Mouse (Mus musculus) urinary bladder, adult 2 months (tissue): Measurements from ENCODE around the gene Map4k3. TPM values are rescaled to one million over a fixed set of nuclear protein-coding genes. Genes with fewer than 3 reads are reported as not detected.

Source experiments
- DNase-seq: peaks from one replicate; pipeline ENCODE4 v3.0.0; 2022; ENCODE audit warnings: low spot score
- polyA plus RNA-seq: library from polyadenylated mRNA; depleted of rRNA; stranded (reverse); fragments of >200 nt; gene quantifications from 2 replicates; pipeline ENCODE4 v1.2.3, GENCODE M21; 2012

Map4k3 gene
- polyA plus RNA-seq, 1 experiment = 47.9 TPM

DNA sequence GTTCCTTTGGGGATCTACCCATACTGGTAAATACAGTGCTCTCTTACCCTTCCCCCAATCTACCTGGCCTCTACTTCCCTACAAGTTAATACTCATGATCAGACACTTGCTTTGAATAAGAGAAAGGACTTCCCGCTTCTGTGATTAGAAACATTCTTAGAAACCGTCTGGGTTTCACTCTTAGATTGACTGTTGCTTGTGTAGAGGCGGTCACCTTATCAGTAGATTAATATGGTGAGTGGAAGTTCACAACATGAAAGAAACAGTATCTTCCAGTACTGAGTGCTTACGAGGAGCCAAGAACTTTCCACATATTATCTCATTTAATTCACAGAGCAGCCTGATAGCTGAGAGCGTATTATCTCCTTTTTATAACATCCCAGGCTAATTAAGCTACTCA lies 1.5 kb upstream of the Map4k3 start:
- no peak for DNase-seq

DNA sequence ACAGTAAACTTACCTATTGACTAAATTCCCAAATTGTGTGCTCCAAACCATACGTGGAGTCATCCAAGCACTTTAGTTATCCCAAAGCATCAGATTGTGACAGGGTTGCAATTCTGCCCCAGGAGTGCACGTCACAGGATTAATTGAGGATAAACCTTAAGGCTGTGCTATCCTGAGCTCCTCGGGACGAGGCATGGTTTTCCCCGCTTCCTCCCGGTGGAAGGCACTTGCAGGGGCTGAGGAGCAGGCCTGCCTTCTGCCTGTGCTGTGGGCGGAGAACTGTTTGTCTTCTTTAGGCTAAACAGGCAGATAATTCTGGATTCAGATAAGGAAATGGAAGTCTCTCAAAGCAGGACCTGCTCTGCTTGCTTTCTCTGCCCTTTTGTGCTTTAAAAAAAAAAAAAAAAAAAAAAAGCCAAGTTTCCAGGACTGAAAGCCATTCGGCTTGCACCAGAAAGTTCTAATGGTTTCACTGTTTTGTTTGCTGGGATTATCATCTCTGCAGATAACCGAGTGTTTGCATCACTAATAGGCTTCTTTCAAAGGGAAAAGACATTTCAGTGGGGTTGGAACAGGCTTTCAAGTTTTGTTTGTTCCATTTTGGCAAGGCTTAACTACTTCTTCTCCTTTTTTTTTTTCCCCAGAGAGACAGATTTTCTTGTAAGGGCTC lies 930 bp upstream of the Map4k3 start:
- DNase-seq = no peak

DNA sequence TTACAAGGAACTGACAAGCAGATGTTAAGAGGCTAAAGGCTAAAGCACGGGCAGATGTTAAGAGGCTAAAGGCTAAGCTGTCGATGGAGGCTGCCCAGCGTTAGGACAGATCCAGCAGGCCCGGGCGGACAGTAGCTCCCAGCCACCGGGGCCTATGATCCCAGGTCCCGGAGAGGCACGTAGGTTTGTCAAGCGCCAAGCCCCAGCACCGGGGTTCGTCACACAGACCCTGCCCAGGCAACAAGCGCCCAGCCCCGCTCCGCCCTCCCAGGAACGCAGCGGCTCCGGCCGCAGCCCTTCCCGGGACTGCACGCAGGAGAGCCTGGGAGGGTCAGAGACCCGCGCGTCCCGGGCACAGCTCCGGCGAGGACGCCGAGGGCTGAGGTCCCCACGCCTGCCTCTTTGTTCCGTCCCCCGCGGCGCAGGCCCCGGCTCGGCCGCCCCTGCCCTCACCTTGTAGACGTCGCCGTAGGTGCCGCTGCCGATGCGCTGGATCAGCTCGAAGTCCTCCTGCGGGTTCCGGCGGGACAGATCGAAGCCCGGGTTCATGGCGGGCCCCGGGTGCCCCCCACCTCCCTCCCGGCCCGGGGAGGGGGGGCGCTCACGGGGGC lies 839 bp downstream of the Map4k3 start:
- peak; percentile 61 for DNase-seq

DNA sequence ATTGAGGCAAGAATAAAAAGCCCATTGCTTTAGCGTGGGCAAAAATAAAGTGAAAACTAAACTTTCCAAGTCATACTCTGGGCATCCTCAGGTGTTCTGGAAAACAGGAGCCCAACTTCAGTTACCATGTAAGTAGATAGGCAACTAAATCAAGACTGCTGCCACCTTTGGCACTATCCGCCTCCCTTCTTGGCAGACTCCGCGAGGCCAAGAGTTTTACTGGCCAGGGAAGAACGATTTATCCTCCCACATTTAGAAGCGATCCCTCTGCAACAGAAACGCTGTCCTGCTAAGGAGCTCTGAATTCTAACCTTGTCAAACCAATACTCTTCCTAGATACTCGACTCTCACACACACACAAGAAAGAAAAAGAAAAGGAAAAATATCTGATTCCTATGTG lies 1.5 kb downstream of the Map4k3 start:
- no peak for DNase-seq

DNA sequence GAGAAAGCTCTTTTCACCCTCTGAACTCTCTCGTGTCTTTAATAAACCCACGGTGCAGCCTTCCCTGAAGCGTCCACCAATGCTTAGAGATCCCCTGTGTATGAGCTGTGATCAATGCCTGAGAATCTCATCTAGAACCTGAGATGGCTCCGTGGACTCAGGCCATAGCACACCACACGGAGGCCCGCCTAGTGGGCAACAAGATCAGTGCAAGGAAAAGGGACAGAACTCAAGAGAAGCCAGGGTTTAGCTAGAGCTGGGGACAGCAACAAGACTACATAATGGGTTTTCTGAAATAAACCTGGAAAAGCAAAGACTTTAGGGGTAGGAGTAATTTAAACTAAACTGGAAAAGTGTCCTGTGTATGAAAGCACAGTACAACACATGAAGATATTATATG lies 5.2 kb downstream of the Map4k3 start:
- no peak for DNase-seq

DNA sequence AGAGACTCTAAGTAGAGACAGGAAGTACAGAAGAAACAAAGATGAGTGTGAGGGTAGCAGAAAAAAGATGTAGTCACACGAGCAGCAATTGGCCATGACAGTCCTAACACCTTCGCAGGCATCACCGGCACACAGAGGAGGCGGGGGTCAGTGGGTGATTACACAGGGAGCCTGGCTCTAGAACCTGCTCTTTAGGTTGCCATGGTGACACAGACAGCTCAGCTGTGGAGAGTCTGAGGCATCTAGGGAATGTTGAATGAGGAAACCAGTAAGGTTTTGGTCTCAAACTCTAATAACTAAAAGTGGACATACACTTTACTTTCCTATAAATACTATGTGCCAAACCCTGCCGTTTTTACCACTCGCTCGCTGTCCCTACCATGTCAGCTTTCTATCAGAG lies 6.6 kb downstream of the Map4k3 start:
- no peak for DNase-seq

DNA sequence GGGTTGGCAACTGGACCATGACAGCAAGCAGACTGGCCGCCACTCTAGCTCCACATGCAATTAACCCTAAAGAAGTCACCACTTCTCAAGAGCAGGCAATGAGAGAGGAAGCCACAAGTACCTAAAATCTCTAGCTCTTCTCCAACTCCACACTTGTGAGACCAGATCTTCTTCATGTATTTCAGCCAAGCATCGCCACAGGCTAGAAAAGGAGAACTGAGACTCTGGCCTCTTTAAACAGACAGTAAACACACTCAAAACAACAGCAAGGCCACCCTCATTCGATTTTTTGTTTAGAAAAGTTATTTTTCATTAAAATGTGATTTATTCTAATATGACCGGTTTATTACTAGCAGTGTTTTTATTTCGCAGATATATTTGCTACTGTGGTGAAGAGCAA lies 9.0 kb downstream of the Map4k3 start:
- no peak for DNase-seq

DNA sequence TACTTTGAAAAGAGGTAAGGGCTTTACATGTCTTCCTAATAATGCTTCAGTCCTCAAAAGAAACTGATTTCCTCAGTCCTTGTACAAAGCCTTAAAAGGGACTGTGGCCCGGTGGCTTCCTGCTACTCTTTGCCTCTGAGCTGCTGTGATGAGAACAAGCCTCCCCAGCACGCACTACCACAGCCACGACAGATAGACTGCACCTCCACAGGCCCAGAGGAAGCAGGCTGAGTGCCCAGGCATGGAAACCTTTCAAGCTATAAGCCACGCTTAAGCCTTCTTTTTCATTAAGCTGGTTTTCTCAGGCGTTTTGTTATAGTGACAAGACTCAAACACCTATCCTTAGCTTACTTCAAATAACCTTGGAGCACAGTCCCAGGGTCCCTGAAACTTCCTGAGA lies 10.0 kb downstream of the Map4k3 start:
- no peak for DNase-seq

DNA sequence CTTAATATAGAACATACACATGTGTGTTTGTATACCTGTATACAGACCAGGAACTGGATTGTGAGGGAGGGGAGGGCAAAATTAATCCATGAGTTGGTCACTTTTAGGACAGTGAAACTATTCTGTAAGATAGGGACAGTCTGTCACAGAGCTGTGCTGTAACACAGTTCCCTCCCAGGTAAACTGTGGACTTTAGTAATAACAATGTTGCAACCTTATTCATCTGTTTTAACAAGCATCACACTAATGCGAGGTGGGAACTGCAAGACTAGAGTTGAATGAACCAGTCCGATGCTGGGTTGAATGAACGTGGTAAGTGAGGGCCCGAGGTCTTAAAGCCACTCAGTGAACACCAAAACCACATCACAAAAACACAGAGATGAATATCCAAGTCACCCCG lies 14.7 kb downstream of the Map4k3 start:
- DNase-seq = no peak

DNA sequence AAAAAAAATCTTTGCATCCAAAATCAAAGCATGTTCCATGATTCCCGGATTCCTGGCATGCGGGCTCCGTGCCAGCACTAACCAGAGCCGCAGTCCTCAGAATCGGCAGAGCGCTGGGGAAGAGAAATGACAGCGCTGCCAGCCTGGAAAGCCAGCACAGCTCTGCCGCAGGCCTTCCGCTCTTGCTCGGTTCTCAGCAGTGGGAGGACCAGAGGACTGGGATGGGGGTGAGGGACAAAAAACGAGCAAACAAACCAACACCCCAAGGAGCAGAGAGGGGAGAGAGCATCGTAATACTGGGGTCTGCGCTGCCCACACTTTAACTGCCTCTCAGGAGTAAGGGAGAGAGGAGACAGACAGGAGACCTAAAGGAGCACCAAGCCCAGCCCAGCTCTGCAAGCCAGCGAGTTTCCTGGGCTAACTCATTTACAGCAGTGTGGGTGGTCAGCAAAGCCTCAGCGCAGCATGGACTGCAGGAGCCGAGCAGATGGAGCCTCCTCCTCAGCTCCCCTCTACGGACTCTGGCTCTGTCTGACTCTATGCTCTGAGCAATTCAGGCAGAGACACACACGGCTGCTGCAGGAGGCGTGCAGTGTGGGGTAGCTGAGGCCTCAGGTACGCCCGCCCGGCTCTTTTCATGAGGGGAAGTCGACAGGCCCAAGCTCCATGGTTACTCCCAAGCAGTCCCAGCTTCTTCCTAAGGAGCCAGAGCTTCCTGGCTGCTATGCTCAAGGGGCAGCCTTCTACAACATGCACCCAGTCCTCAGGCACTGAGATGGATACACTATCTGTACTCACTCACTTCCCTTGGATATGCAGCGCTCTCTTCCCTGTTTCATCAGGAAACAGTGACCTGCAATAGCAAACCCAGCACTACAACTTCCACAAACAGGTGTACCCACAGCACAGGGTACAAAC lies 18.1 kb downstream of the Map4k3 start:
- no peak for DNase-seq

DNA sequence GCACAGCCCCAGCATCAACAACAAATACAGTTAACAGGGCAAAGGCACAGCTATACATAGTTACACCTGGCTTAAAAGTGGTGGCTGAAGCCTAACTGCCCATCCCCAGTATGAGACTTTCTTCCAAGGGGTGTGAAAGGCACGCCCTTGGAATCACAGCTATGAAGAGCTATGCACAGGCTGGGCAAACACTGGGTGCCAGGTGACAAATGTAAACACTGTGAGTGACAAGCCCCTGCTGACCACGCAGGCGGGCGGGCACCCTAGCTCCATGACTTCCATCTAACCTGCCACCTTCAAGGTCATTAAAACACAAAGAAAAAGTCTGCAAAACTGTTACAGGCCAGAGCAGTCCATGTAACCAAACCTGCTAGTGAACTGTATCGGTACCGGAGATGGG lies 19.5 kb downstream of the Map4k3 start:
- no peak for DNase-seq

DNA sequence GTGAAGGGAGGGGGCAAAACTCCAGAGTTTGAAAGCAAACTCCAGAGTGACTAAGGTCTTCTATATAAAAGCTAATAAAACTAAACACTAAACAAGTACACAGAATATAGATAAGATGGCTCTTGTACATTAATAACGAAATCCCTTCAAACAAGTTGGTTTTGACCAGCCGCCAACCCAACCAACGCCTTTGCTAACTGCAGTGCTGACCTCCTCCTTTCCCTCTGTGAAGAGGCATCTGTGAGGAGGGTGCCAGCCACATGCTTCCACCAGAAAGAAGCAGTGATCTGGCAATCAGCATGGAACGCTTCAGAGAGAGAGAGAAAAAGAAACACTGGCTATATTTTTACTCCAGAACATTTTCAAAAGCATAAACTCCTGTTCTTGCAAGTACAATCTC lies 21.1 kb downstream of the Map4k3 start:
- no peak for DNase-seq

DNA sequence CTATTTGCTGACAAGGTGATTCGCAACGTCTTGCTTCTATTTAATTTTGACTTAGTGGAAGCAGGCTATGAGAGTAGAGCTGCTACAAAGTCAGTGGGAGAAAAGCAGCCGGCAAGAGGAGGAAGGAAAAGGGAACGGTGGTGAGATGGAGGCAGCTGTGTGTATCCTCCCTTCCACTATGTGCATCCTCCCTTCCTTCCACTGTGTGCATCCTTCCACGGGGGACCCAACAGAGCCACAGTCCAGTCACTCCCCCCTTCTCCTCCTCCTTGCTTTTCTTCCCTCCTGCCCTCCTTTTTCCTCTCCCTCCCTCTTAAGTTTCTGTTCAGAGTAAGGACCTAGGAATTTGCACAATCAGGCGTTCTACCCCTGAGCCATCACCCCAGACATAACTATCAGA lies 21.7 kb downstream of the Map4k3 start:
- DNase-seq = no peak

DNA sequence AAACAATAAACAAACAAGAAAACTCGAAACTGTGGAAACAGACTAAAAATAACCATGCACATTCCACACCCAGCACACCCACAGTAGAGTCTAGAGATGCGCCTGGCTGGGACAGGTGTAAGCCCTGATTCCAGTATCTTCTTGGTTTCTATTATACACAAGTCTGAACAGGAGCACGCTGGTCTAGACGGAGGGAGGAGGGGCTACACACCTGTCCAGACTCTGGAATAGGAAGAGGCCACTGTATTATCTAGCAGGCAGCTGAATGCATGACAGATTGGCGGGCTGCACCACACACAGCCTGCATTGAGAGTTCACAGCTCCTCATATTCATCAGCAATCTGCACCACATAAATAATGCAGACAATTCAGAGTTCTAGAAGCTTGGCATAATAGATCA lies 26.6 kb downstream of the Map4k3 start:
- DNase-seq = no peak

DNA sequence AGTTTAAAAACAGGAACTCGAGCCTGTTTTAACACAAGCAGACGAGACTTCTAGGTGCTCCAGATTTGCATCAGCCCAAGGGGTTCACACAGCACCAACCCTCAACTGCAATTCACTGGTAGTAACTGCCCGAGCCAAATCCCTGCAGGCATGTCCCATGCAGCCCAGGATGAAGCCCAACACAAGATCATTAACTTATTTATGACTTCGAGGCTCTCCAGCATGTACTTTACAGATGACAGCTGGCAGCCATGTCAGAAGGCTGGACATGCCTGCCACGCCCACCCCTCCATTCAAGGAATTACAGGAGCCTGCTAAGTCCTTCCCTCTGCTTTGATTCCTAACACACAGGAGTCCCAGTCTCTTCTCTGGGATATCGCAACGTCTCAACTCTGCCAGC lies 29.4 kb downstream of the Map4k3 start:
- no peak for DNase-seq

DNA sequence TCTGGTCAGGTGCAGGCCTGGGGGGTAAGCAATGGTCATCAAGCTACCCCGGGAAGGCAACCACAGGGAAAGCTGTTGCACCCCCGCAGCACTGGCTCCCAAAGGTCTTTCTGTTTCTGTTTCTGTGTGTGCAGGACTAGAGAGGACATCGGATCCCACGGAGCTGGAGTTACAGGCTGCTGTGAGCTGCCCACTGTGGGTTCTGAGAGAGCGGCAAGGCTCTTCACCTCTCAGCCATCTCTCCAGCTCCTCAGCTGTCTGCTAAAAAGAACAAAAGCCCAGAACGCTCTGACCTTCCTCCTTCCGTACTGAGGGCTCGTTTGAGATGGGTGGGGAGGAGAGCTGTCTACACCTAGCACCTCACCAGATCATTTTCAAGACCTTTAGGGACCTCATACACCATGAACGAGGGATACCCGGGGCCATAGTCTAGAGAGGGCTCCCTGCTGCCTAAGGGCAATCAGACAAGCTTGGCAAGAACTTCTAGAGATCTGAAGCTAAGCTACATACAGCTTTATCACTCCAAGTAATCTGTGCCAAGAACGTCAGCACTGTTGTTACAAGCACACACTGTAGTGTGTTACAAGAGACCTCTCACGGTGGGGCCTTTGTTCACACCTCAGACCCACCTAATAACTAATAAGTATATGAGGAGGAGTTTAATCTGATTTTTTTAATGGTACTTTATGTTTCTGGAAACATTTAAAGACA lies 29.9 kb downstream of the Map4k3 start:
- DNase-seq = no peak

DNA sequence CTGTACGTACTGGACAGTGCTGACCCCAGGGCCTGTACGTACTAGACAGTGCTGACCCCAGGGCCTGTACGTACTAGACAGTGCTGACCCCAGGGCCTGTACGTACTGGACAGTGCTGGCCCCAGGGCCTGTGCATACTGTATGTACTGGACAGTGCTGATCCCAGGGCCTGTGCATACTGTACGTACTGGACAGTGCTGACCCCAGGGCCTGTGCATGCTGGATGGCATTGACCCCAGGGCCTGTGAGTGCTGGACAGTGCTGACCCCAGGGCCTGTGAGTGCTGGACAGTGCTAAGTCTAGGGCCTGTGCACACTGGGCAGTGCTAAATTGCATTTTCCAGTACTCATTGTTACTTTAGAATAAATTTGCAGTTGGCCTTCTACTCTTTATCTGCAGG lies 31.3 kb downstream of the Map4k3 start:
- no peak for DNase-seq

DNA sequence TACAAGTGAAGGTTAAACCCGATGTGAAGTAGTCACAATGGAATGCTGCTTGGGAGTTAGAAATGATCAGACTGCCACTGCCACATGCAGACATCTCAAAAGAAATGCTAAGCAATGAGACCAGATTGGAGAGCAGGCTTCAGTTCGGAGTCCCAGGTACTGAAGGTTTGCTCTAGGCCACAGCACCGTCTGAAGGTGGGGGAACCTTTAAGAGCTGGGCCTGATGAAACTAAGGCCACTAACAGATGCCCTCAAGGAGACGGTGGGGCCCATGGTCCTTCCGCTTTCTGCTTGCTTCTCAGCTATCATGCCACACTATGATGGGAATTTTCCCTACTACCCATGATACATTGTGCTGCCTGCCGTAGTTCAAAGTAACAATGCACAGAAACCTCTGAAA lies 32.1 kb downstream of the Map4k3 start:
- no peak for DNase-seq

DNA sequence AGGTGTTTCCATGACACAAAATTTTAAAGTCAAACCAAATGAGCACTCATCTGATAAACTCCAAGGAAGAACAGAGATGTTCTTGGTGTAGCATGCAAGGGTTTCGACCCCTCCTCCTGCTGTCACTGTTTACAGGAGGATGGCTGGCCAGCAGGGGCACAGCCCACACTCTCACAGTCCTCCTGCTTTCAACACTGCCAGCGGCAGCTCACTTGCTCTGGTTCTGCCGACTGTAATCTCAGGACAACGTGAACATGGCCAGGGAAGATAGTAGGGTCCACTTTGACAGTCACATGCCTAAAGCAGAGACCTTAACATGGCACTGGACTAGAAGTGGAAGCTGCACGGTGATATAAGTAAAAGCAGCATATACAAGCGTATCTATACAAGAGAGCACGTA lies 34.6 kb downstream of the Map4k3 start:
- DNase-seq = no peak

DNA sequence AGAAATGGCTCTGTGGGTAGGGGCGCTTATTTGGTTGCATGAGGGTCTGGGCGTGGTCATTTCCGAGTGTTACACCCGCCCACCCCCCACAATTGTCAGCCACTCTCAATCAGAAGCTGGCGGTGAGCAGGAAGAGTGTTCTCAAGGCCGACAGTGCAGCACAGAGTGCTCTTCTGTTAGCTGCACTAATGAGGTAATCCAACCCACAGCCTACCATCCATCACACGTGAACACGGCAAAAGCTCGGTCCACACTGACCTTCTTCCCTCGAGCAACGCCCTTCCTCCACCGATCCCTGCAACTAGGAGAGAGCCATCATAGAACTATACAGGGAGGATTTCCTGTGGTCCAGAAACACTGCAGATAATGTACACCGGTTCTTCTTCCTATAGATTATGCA lies 36.1 kb downstream of the Map4k3 start:
- DNase-seq = no peak

DNA sequence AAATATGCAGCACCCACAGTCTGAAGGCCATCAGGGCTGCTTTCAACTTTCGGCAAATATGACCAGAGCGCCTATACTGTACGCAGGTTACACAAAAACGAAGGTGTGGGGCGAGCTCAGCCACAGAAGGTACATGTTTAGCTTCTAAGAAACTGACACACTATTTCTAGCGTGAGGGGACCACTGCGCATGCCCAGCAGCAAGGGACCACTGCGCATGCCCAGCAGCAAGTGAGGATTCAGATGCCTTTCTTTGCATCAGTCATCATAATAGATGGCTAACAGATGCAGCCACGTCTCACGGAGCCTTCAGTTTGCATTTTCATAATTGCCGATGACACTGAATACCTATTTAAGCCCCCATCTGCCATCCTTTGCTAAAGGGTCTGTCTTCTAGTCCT lies 39.6 kb downstream of the Map4k3 start:
- DNase-seq = no peak

DNA sequence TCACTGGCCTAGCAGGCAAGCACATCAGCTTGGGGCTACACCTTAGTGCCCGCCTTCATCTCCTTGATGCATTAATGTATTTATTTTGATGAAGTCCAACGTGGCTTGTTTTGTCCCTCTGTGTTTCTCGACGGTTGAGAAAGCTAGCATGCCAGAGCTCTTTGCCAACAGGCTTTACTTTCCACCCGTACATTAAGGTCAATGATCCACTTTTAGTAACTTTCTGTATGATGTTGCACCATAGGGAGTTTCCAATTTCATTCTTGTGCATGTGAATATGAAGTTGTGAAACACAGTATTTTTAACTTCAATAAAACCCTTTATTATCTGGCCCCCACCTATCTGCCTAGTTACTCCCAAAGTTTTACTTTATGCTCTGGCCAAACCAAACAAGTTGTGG lies 42.2 kb downstream of the Map4k3 start:
- DNase-seq = no peak
